Mouse (Mus musculus): ENCODE results near the gene Palm3. TPM values are rescaled to one million over a fixed set of nuclear protein-coding genes. Genes with fewer than 3 reads are reported as not detected.
A peak's percentile ranks its signal among the peaks of the same experiment; 100 is the strongest.
"Not testable (repeated sequence)": the region's sequence is repeated elsewhere in the genome, so short reads cannot be mapped to it uniquely, and the experiment has no call there.

The Palm3 gene
- 1 to 10 TPM; 2.7 to 2.9 TPM for total RNA-seq (2021)

DNA sequence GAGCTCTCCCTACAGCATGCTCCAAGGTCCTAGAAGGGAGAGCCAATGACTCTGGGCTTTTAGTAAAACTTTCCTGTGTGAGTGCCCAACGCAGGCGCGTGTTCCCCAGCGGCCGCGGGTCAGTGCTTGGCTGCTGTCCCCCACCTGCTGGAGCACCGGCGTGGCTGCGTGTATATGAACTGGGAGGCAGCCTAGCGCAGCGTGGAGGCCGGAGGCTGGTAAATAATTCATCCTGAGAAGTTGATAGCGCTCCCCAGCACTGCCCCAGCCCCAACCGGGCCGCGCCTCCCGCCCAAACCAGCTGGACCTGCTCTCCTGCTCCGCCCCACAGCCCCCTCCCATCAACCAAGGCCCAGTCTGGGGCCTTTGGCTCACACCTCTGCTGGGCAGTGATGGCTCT, at the start of gene Palm3:
TSS of gene Palm3 (plus strand) at position 376 of the 400 bp plus-strand sequence.
- no peak for DNase-seq (ENCODE audit: extremely low spot score in 1 of 2, low spot score in 1 of 2)

DNA sequence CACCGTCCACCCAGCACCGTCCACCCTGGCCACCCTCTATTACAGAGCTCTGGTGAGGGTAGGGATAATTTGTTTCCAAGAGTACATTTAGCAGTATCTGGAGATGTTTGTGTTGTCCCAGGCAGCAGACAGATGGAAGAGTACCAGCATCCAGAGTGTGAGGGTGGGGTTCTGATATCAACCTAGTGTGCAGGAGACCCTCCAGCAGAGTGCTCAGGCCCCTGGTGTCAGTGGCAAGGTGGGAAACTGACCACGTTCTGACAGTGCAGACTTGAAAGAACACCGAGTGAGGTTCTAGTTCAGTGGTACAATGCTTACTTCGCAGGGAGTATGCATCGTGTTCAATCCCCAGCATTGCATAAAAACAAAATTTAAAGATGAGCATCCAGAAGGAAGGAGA, 49.6 kb upstream of the Palm3 start:
- DNase-seq (ENCODE audit: extremely low spot score in 1 of 2, low spot score in 1 of 2), result no peak

DNA sequence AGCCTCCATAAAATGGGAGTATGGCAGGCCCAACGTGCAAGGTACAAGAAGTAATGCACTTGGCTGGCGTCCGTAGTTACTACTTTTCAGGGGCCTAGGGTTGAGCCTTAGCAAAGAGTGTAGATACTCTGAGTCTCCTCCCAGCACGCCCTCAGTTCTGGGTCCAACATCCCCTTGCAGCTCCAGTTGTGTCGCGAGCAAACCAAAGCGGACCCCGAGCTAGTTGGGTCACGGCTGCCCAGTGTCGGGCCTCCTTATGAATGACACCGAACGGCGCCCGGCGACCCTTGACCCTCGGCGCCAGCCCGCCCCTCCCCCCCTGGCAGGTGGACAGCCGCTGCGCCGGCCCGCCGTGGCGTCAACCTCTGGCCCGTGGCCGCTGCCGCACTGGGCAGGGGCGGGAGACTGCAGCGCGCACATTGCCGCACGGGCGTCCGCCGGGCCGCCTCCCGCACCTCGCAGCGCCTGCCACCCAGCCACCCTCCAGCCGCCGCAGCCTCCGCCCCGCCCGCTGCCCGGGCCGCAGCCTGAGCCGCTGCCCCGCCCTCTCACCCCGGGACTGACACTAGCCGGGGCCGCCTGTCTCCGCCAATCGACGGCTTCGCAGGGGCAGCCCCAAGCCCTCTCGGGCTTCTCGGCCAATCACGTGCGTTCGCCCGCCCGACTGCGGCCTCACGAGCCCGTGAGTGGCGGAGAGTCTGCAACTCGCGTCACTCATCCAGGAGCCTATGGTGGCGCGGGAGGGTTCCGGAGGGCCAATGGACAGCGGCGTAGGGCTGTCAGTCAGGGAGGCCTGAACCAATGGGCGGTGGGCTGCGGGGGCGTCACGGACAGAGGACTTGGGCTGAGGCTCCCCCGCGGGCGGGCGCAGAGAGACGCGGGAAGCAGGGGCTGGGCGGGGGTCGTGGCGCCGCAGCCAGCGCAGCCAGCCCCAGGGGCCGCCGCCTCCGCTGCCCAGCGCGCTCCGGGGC, 48.8 kb upstream of the Palm3 start, which contains the start of gene Prkaca:
TSS of gene Prkaca (plus strand) at position 844 of the 971 bp plus-strand sequence.
- DNase-seq (ENCODE audit: extremely low spot score in 1 of 2, low spot score in 1 of 2), result peak; percentile 93 to 95

DNA sequence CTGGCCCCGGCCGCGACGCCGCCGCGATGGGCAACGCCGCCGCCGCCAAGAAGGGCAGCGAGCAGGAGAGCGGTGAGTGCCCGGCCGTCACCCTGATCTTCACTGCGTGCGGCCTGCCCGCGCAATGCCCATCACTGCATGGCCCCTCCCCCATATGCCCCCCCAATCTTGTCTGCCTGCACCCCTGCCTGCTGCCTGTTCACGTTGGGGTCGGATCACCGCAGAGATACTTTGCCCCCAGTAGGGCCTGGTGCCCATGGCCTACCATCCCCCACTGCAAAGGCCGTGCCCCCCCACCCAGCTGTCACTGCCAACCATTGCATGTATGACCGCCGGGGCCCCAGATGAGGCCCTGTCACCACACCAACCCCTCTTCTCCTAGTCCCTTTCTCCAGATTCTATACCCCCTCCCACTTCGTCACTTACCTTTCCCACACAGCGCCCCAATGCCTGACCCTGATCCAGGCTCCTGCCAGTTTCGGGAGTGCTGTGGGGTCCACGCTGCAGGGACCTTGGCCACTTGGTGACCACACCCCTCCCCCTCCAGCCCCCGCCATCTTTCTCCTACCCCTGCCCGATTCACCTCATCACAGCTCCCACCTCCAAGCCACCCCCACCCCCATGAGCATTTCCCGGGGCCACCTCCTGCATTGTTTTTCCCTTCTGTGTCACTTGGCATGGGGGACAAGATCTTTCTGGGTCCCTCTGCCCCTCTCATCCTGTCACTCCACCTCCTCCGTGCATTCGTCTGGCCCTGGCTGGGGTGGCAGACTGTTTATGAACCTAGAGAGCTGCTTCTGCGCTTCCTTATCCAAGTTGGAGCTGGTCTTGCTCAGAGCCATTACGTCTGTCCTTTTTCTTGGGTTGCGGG, 47.9 kb upstream of the Palm3 start:
- no peak for DNase-seq (ENCODE audit: extremely low spot score in 1 of 2, low spot score in 1 of 2)

DNA sequence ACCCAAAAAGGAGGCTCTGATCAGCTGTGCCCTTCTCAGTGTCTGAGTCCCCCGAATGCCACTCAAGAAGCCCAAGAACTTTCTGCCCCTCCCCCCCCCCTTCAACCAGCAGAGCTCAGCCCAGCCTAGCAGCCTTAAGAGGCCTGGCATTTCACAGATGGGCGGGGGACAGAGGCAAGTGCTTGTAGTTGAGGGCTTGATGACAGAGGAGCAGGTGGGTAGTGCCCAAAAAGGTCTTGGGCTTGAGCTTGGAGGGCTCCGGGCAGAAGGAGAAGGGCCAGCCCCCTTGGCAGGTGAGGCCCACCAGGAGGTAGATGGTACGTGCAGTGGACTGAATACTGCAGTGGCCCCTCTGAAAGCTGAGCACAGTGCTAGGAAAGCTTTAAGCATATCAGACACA, 46.8 kb upstream of the Palm3 start:
- no peak for DNase-seq (ENCODE audit: extremely low spot score in 1 of 2, low spot score in 1 of 2)

DNA sequence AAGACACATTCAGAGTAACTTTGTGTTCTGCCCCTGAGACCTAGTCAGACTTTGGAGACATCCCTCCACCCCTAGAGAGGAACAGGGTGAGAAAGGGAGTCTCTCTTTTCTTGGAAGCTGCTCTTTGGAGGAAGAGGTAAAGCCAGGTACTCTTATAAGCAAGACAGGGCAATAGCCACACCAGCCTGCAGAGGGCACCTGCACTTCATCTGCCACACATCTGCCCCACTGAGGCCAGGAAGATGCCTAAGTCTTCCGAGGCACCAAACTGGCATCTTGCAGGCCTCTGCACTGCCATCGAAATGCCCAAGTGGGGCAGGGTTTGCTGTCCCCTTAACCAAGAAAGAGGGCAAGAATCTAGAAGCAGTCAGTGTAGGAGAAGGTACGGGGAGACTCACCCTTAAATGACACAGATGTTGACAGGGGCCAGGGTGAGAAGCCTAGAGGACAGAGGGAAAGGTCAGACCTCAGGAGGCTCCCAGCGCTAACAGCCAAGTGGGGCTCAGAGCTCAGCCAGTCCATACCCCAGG, 45.1 kb upstream of the Palm3 start:
- no peak for DNase-seq (ENCODE audit: extremely low spot score in 1 of 2, low spot score in 1 of 2)

DNA sequence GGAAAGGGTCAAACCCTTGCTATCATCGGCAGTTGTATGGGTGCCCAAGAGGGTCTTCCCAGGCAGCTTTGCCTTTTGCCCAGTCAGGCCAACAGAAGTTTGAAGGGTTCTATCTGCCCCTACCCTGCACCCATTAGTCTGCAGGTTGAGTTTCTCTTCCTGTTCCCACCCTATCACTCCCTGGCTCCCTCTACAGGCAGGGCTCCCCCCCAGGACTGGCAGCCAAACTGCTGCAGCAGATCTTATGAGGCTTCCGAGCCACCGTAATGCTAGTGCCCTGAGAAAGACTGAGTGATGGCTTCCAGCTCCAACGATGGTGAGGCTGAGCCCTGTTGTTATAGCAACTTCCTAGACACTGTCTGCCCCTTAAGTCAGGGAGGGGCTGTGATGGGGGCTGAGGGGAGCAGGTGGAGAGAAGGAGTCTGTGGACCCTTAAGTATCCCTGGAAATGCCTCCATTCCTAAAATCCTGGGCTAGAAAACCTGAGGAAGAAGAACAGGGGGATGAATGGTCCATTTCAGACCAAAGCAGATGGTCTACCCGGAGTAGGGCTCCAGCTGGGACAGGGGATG, 44.4 kb upstream of the Palm3 start:
- DNase-seq (ENCODE audit: extremely low spot score in 1 of 2, low spot score in 1 of 2), result no peak

DNA sequence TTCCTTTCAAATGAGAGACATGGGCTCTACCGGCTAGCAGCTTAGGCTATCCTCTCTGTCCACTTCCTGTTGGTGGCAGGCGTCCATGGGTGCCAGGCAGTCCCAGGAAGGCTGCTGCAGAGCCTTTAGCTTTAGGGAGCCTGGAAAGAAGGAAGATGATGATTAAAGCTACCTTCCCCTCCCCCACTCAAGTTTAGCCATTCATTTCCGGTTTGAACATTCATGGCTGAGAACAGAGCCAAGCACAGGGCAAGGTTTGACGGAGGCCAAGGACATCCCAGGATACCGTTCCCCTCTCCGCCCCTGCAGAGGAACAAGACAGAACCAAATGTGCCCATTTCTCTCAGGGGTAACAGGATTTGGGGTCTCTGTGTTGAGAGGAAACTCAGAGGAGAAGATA, 43.6 kb upstream of the Palm3 start:
- DNase-seq (ENCODE audit: extremely low spot score in 1 of 2, low spot score in 1 of 2), result no peak

DNA sequence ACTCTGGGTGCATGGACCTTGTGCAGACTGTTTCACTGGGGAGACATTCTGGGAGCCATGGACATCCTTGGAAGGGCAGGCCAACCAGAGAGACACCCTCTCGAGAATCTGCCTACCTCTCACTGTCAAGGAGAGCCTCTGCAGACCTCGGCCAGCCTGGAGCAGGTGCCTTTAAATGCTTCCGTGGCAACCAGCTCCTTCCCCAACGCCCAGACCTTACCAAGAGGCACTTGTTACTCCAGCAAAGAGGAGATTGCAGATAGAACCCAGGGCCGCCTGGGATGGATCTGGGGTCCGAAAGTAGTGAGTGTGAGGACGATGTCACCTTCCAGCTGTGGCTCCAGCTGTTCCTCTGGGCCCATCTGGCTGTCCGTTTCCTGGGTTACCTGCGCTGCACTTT, 43.1 kb upstream of the Palm3 start:
- DNase-seq (ENCODE audit: extremely low spot score in 1 of 2, low spot score in 1 of 2), result no peak

DNA sequence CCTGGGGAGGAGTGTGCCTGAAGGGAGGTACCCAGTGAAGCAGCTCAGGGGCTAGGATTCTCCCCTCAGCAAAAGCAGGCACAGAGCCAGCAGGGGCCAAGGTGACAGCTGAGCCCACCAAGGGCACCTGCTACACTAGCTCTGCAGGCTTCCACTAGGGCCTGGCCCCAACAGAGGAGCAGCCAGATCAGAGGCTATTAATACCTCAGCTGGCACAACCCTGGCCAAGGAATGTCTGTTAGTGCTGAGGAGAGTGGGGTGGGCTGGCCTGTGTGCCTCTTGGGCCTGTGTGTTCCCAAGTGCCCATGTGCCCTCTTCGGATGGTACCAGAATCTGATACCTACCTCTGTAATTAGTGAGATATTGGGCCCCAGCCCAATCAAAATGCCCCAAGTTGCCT, 41.0 kb upstream of the Palm3 start:
- no peak for DNase-seq (ENCODE audit: extremely low spot score in 1 of 2, low spot score in 1 of 2)

DNA sequence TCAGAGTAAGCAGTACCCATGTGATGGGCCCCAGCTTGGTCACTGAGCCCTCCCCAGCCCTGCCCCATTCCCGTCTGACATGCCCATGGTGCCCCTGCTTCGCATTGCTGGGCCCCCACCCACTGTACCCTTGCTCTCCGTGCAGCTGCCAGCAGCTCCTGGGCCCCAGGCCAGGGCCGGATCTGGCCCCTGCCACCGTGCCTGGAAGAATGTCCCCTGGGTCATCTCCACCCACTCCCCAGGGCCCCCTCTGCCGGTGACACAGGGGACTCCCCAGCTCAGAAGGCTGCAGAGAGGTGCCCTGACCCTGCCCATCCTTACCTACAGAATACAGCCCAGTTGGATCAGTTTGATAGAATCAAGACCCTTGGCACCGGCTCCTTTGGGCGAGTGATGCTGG, 40.4 kb upstream of the Palm3 start:
- no peak for DNase-seq (ENCODE audit: extremely low spot score in 1 of 2, low spot score in 1 of 2)

DNA sequence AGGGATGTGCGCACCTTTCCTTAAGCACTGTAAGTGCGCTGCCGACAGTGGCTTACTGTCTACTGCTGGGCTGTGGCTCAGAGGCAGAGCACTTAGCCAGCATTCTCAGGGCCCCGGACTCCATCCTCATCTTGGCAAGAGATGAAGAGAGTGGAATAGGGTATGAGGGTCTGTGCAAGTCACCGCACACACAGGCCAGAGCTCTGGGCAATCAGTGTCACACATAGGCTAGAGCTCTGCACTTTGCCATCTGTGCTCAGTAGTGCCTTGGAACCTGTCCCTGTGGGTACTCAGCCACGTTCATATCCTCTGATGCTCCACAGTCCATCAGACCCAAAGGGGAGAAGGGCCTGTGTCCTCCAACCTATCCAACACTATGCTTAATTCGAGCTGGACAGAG, 39.7 kb upstream of the Palm3 start:
- DNase-seq (ENCODE audit: extremely low spot score in 1 of 2, low spot score in 1 of 2), result no peak

DNA sequence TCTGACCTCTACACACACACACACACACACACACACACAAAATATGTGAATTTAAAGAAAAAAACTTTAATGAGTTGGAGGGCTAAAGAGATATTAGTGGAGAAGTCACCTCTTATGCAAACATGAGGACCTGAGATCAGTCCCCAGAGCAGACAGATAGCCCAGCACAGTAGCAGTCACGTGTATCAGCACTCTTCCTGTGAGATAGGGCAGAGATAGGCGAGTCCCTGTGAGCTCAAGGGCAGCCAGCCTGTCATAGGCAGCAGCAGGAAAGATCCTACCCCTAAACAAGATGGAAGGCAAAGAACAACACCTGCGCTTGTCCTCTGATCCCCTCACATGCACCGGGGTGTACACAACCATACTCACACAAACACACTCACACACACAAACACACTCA, 38.8 kb upstream of the Palm3 start:
- no peak for DNase-seq (ENCODE audit: extremely low spot score in 1 of 2, low spot score in 1 of 2)

DNA sequence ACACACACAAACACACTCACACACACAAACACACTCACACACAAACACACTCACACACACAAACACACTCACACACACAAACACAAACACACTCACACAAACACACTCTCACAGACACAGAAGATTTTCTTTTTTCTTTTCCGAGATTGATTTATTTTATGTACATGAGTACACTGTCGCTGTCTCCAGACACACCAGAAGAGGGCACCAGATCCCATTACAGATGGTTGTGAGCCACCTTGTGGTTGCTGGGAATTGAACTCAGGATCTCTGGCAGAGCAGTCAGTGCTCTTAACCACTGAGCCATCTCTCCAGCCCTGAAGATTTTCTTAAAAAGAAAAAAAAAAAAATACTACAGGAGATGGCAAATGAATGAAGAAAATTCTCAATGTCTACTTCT, 38.0 kb upstream of the Palm3 start:
- DNase-seq (ENCODE audit: extremely low spot score in 1 of 2, low spot score in 1 of 2), result not testable (repeated sequence)

DNA sequence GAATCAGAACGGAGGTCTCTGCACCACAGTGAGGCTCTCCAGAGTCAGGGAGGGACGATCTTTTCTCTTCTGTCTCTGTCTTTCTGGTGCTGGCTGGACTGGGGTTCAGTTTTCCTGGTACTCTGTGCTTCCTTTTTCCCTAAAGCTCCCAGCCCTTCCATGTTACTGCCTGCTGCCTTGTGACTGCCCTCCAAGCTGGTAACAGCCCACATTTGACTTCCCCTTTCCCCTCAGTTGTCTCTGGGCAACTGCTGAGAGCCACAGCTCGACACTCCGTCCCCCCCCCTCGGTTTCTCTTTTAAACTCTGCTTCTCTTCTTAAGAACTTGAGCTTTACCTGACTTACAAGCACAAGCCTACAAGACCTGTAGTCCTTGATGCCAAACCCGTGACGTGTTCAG, 32.0 kb upstream of the Palm3 start:
- DNase-seq (ENCODE audit: extremely low spot score in 1 of 2, low spot score in 1 of 2), result no peak

DNA sequence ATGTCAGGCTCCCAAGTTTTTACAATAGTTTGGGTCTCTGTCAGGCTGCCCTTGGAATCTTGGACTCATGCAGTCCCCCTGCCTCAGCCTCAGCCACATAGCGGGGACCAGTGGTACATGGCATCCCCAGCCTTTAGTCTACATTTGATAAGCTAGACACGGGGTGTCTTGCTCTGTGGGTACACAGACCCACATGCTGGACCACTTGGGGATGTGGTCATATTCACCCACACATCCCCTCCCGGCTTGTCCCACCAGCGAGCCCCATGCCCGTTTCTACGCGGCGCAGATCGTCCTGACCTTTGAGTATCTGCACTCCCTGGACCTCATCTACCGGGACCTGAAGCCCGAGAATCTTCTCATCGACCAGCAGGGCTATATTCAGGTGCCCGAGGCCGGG, 31.1 kb upstream of the Palm3 start:
- DNase-seq (ENCODE audit: extremely low spot score in 1 of 2, low spot score in 1 of 2), result no peak

DNA sequence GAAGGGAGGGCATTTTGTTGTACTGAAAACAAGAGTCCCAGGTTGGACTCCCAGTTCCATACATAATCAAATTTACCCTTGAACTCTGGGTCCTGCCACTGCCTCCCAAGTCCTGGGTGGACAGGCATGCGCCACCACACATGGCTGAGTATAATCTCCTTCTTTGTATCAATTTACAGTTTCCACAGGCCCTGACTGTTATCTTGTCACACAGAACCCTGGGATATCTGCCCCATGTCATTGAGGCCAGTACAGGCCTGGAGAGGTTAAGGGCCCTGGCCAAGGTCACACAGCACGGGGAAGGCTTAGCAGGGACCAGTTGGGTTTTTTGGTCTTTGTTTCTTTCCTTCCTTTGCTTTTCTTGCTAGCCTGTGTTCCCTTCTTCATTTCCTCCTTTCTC, 28.8 kb upstream of the Palm3 start:
- DNase-seq (ENCODE audit: extremely low spot score in 1 of 2, low spot score in 1 of 2), result no peak

DNA sequence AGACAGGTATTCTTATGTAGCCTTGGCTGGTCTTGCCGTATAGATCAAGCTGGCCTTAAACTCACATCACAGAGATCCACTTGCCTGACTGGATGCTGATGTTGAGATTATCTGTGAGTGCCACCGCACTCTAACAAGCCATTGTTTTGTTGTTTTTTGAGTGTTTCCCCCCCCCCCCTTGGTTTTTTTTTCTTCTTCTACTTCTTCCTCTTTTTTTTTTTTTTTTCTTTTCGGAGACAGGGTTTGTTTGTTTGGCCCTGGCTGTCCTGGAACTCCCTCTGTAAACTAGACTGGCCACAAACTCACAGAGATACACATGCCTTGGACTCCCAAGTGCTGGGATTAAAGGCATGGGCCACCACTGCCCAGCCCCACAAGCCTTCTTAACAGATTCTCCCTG, 27.2 kb upstream of the Palm3 start:
- DNase-seq (ENCODE audit: extremely low spot score in 1 of 2, low spot score in 1 of 2), result no peak

DNA sequence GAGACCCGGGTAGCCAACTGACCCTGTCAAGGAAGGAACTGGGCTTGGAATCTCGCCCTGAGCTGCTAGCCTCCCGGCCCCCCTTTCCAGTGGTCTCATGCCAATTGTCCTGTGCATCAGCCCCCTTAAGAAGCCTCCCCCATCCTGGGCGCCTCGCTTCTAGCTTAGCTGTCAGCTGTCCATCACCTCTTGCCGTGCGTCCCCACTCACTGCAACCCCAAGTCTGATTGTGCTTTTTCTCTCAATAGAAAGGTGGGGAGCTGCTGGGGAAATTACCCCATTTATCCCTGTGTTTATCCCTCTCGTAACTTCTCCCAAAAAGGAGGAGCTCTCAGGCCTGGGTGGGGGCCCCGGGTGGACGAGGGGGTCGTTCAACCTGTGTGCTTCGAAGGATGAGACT, 25.3 kb upstream of the Palm3 start:
- no peak for DNase-seq (ENCODE audit: extremely low spot score in 1 of 2, low spot score in 1 of 2)

DNA sequence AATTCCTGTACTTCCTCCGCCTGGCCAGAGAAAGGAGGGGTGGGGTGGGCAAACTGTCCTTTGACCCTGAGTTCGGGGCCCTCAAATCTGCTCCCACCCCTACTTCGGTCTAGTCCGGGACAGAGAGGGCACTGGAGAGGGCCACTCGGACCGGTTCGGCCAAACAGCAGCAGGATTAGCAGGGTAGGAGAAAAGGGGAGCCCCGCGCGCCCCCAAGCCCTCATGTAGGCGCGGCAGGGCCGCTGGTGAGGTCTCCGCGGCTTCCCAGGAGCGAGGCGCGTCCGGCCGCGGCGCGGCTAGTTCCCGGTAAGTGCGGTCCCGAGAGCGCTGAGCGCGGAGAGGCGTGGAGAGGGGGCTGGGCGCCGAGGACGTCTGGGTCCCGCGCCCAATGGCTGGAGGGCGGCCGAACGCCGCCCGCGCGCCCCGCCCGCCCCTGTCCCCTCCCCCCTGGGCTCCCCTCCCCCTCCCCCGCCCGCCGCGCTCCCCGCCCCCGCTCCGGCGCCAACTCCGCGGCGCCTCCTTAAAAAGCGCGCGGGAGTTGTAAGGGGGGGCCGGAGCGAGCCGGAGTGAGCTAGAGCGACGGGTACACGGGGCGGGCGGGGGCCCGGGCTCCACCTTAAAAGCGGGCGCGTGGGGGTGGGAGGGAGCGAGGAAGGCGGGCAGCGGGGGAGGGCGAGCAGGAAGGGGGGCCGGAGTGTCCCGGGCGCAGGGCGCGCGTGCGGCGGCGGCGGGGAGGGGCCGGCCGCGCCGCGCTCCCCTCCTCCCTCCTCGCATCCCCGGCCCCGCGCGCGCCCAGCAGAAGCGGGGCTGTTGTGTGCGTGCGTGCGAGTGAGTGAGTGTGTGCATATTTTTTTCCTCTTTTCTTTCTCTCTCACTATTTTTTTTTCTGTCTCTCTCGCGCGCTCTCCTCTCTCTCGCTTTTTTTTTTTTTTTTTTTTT, 24.4 kb upstream of the Palm3 start:
- peak in 1 of 2 experiments; percentile 69 for DNase-seq (ENCODE audit: extremely low spot score in 1 of 2, low spot score in 1 of 2)

Data from layer of hippocampus, postnatal 25 days (tissue).